Mouse (Mus musculus): ENCODE data around the gene Akap10.

DNA sequence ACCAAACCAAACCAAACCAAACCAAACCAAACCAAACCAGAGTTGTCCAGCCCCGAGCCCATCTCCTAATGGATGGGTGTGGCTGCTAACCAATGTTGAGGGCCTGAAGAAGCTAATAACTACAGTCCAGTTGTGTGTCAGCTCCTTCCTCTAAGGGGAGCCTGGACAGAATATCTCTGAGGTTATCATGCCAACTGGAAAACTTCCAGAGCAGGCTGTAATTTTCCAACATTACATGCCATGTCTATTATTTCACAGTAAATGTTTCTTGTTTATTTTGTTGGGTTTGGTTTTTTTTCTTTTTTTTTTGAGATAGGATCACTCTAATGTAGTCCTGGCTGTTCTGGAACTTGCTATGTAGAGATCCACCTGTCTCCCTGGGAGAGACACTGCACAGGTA, 70.7 kb downstream of the Akap10 start:
- TF ChIP-seq GATA1 (IDR thresholded peaks at IDR 0.05; ENCODE audit: low read length) (no peak), TAL1 (IDR thresholded peaks at IDR 0.05; ENCODE audit: low read length) (no peak)
